Mouse (Mus musculus) heart, postnatal 14 days (tissue): ENCODE data around the gene Dlg2. TPM values are rescaled to one million over a fixed set of nuclear protein-coding genes. Genes with fewer than 3 reads are reported as not detected.

ENCODE experiments used
- DNase-seq, 2 experiments: peaks; one replicate each; pipeline ENCODE4 v3.0.0; 2021 to 2022
- intact Hi-C: fragments of 180-260 bp; cut with DNase I; formaldehyde crosslinking; loops from one replicate; pipeline ENCODE4 v1.15.1; 2025
- total RNA-seq, 2 experiments: library from RNA; stranded (reverse); gene quantifications; 2 replicates each; pipeline ENCODE4 v1.2.3; 2021

Gene Dlg2
- total RNA-seq, 2 experiments from 2014 or later: 1.9 to 2.9 TPM

- intact Hi-C loops: no loop called here
- DNase-seq: no peak
Observed at GRCm38 (mm10) chr7:92307634-92308033, 1831.2 kb downstream of the Dlg2 start.

- intact Hi-C loops: no loop called here
- no peak for DNase-seq
Observed at GRCm38 (mm10) chr7:92308168-92308567, 1831.7 kb downstream of the Dlg2 start.

- intact Hi-C loops: no loop called here
- peak in 1 of 2 experiments; percentile 2 for DNase-seq
Observed at GRCm38 (mm10) chr7:92316389-92316788, 1839.9 kb downstream of the Dlg2 start.

- no peak for DNase-seq
- intact Hi-C loops: no loop called here
Observed at GRCm38 (mm10) chr7:92319469-92319868, 1843.0 kb downstream of the Dlg2 start.

- intact Hi-C loops: no loop called here
Observed at GRCm38 (mm10) chr7:92320181-92320580, 1843.7 kb downstream of the Dlg2 start.

GRCm38 (mm10) chr7:92321786-92322185 lies 1845.3 kb downstream of the Dlg2 start:
- no peak for DNase-seq
- intact Hi-C loops: no loop called here

More at GRCm38 (mm10) chr7:92320181-92320580, 1843.7 kb downstream of the Dlg2 start:
- DNase-seq: no peak

GRCm38 (mm10) chr7:92322342-92323069 lies 1846.0 kb downstream of the Dlg2 start:
- intact Hi-C loops: loop anchor here (1.0 kb wide), 1 partner anchor 217 kb away; no protein-coding TSS in a partner anchor
- DNase-seq: no peak

- DNase-seq: peak; percentile 7 to 40
- intact Hi-C loops: loop anchor here (1.0 kb wide), 1 partner anchor 218 kb away; no protein-coding TSS in a partner anchor
Observed at GRCm38 (mm10) chr7:92323710-92324109, 1847.2 kb downstream of the Dlg2 start.

- DNase-seq: no peak
- intact Hi-C loops: no loop called here
Observed at GRCm38 (mm10) chr7:92327343-92327896, 1850.9 kb downstream of the Dlg2 start.

GRCm38 (mm10) chr7:92333220-92333898 lies 1856.9 kb downstream of the Dlg2 start:
- intact Hi-C loops: no loop called here
- DNase-seq: no peak

- DNase-seq: no peak
- intact Hi-C loops: no loop called here
Observed at GRCm38 (mm10) chr7:92356542-92356941, 1880.1 kb downstream of the Dlg2 start.

- DNase-seq: no peak
- intact Hi-C loops: no loop called here
Observed at GRCm38 (mm10) chr7:92363386-92363785, 1886.9 kb downstream of the Dlg2 start.

- no peak for DNase-seq
Observed at GRCm38 (mm10) chr7:92363800-92364199, 1887.3 kb downstream of the Dlg2 start.

GRCm38 (mm10) chr7:92367111-92367510 lies 1890.6 kb downstream of the Dlg2 start:
- intact Hi-C loops: no loop called here
- no peak for DNase-seq

More at GRCm38 (mm10) chr7:92363800-92364199, 1887.3 kb downstream of the Dlg2 start:
- intact Hi-C loops: no loop called here

GRCm38 (mm10) chr7:92370521-92370920 lies 1894.0 kb downstream of the Dlg2 start:
- no peak for DNase-seq
- intact Hi-C loops: no loop called here

GRCm38 (mm10) chr7:92371638-92372037 lies 1895.2 kb downstream of the Dlg2 start:
- intact Hi-C loops: no loop called here
- DNase-seq: no peak

- intact Hi-C loops: no loop called here
- no peak for DNase-seq
Observed at GRCm38 (mm10) chr7:92373863-92374357, 1897.4 kb downstream of the Dlg2 start.

- no peak for DNase-seq
- intact Hi-C loops: no loop called here
Observed at GRCm38 (mm10) chr7:92383913-92384484, 1907.5 kb downstream of the Dlg2 start.

- intact Hi-C loops: no loop called here
Observed at GRCm38 (mm10) chr7:92392052-92392640, 1915.7 kb downstream of the Dlg2 start.

GRCm38 (mm10) chr7:92396783-92397182 lies 1920.3 kb downstream of the Dlg2 start:
- DNase-seq: no peak
- intact Hi-C loops: no loop called here

More at GRCm38 (mm10) chr7:92392052-92392640, 1915.7 kb downstream of the Dlg2 start:
- DNase-seq: no peak
